14 mouse cellular contexts compared by ENCODE assay signal in the genomic region with DNA sequence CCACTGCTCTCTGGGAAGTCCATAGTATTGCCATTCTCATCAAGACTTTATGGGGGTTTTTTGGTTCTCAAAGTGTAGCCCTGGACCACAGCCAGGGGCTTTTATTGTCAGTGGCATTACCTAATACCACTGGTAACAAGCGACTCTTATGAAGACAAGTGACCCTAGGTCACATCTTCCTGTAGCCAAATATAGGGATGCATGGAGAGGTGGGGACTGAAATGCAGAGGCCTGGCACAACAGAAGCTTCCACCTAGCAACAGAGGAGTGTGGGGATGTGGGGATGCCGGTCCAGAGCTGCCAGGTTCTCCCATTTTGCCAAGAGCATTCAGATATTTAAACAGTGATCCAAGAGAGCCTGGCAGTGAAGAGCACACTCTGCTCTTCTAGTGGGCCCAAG.
"Had no signal": no experiment of that assay in that cellular context is flagged by ENCODE, and none has a peak within 500 bp of the region (broad histone marks: within the 10 kb centered on the region; RNA-seq: fewer than 3 reads in every experiment).

No protein-coding gene starts in this region.

- H3K4me3 ChIP-seq: left cerebral cortex, adult 2 months; limb, embryonic 10.5 days; liver, embryonic 15.5 days had no signal

- H3K9ac ChIP-seq: liver, embryonic 15.5 days had no signal

- H3K27ac ChIP-seq: left cerebral cortex, adult 2 months; limb, embryonic 10.5 days; liver, embryonic 15.5 days had no signal

- H3K4me1 ChIP-seq: liver, embryonic 15.5 days had no signal

- H3K36me3 ChIP-seq: limb, embryonic 10.5 days; liver, embryonic 15.5 days had no signal

- H3K4me2 ChIP-seq: liver, embryonic 11.5 days; liver, embryonic 15.5 days had no signal

- ATAC-seq: intestine, postnatal 0 days; midbrain, embryonic 16.5 days had no signal

- DNase-seq: kidney, adult 8-10 months; kidney, postnatal 25 days; lung, adult 2 months; retina, postnatal 1 day; right cerebral cortex, postnatal 4 days; spleen, adult 18-20 months; thymus, adult 18-20 months; thymus, postnatal 14 days had no signal

- H3K9me3 ChIP-seq: limb, embryonic 10.5 days; liver, embryonic 15.5 days had no signal
